Mouse (Mus musculus) heart, adult 2 months (tissue): Measurements from ENCODE around the gene Aldoc. TPM values are rescaled to one million over a fixed set of nuclear protein-coding genes. Genes with fewer than 3 reads are reported as not detected.

Experiments
- DNase-seq, 2 experiments: peaks; one replicate each; pipeline ENCODE4 v3.0.0; 2021
- H3K27ac ChIP-seq: fragments of 200-600 bp; 2 replicates; pipeline ENCODE4 v1.8.1; 2022
- H3K27me3 ChIP-seq: fragments of 200-500 bp; 2 replicates; pipeline ENCODE4 v1.6.1; 2012; ENCODE audit warnings: mild to moderate bottlenecking, low read length, inconsistent platforms, mixed read lengths; ENCODE audit not compliant: control insufficient read depth, insufficient read depth
- H3K36me3 ChIP-seq: fragments of 200-500 bp; 2 replicates; pipeline ENCODE4 v1.6.1; 2012; ENCODE audit warnings: low read length, inconsistent platforms; ENCODE audit not compliant: control insufficient read depth, insufficient read depth
- H3K4me1 ChIP-seq: fragments of 200-500 bp; 2 replicates; pipeline ENCODE4 v1.6.1; 2011; ENCODE audit warnings: low read length; ENCODE audit not compliant: control insufficient read depth, insufficient read depth
- H3K4me3 ChIP-seq: fragments of 200-600 bp; 2 replicates; pipeline ENCODE4 v1.8.1; 2022
- H3K79me2 ChIP-seq: fragments of 200-500 bp; replicated peaks from 2 replicates; pipeline ENCODE4 v1.6.1; 2012; ENCODE audit warnings: mild to moderate bottlenecking, inconsistent platforms, low read length, moderate library complexity, mixed read lengths; ENCODE audit not compliant: control insufficient read depth, insufficient read depth
- H3K9ac ChIP-seq: fragments of 200-500 bp; 2 replicates; pipeline ENCODE4 v1.6.1; 2012; ENCODE audit warnings: low read depth, mild to moderate bottlenecking, control low read depth, inconsistent platforms, low read length, mixed read lengths
- CTCF ChIP-seq: fragments of 200-600 bp; IDR thresholded peaks from 2 replicates; pipeline ENCODE4 v1.8.1; 2022; ENCODE audit warnings: antibody characterized with exemption, mild to moderate bottlenecking, moderate library complexity
- EP300 ChIP-seq: fragments of 200-500 bp; IDR thresholded peaks from 2 replicates; pipeline ENCODE4 v1.6.1; 2011; ENCODE audit warnings: low read depth, low read length, control low read depth; ENCODE audit not compliant: insufficient read depth
- POLR2A ChIP-seq: fragments of 200-500 bp; IDR thresholded peaks from 2 replicates; pipeline ENCODE4 v1.6.1; 2011; ENCODE audit warnings: mild to moderate bottlenecking, low read depth, low read length, control low read depth; ENCODE audit not compliant: insufficient read depth
- WGBS: fragments of 180-500 bp; shearing (Covaris S2); methylation state at CpG from one replicate; pipeline ENCODE4 v1.1.7; 2018; 5-methylcytosine and 5-hydroxymethylcytosine counted together
- intact Hi-C: fragments of 180-260 bp; cut with DNase I; formaldehyde crosslinking; loops from one replicate; pipeline ENCODE4 v1.15.1; 2025
- polyA plus RNA-seq: library from polyadenylated mRNA; depleted of rRNA; stranded (reverse); fragments of >200 nt; gene quantifications from 2 replicates; pipeline ENCODE4 v1.2.3, GENCODE M21; 2012; rRNA removed
- total RNA-seq, 2 experiments: library from RNA; stranded (reverse); gene quantifications; 2 replicates each; pipeline ENCODE4 v1.2.3; 2021

Gene Aldoc
- total and polyA plus RNA-seq, 3 experiments, result 0.45 to 0.80 (median 0.73) TPM

DNA sequence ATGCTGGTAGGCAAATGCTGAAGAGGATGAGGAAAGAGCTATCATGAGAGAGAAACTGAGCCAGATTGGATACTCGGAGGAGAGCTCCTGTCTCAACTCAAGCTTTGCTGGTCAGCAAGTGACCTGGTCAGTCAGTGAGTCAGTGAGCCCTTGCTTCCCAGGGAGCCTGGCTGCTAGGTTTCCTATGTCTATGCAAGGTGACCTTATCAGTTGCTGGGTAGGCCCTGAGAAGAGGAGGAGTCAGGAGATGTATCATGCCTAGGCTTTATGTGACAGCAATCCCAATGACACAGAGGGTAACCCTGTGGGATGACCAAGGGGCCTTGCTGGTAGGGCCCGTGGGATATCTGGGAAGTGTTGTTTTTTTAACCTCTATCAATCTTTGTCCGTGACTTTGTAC, 49.4 kb downstream of the Aldoc start:
- 55% methylated on average over 3 of the region's 3 CpGs for WGBS
- Histone ChIP-seq H3K27ac (no peak overlapping the region), H3K4me3 (no peak overlapping the region), H3K27me3 (no peaks in the 10 kb centered on the region), H3K4me1 (no peaks in the 10 kb centered on the region), H3K9ac (no peak overlapping the region), H3K79me2 (no peaks in the 10 kb centered on the region), H3K36me3 (no peaks in the 10 kb centered on the region)
- TF ChIP-seq EP300, result no peak
- TF ChIP-seq POLR2A, result no peak
- TF ChIP-seq CTCF, result no peak
- DNase-seq, result no peak
- intact Hi-C loops, result no loop called here

DNA sequence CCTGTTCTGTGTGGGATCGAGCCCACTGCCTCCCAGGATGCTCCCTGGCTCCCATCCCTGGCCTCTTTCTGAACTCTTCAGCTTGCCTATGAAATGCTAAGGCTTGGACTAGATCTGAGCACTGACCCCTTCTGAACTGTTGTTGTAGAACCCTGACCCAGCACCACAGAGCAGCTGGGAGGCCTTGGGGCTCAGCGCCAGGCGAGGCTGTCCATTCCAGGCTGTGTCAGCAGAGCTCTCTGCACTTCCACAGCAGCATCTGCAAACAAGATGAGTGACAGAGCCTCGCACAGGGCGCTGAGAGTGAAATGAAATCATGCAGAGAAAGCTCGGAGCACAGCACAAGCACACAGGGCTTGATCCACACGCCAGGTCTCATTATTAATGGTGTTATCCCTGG, 49.8 kb downstream of the Aldoc start:
- 71% methylated on average over 7 of the region's 7 CpGs for WGBS
- no peak for DNase-seq
- no peaks in the 10 kb centered on the region for H3K79me2 ChIP-seq
- H3K27ac ChIP-seq, result no peak overlapping the region
- intact Hi-C loops, result no loop called here
- no peaks in the 10 kb centered on the region for H3K27me3 ChIP-seq
- no peak for TF ChIP-seq EP300
- no peak for TF ChIP-seq CTCF
- TF ChIP-seq POLR2A, result no peak
- H3K4me1 ChIP-seq, result no peaks in the 10 kb centered on the region
- H3K36me3 ChIP-seq, result no peaks in the 10 kb centered on the region
- no peak overlapping the region for H3K9ac ChIP-seq
- no peak overlapping the region for H3K4me3 ChIP-seq

DNA sequence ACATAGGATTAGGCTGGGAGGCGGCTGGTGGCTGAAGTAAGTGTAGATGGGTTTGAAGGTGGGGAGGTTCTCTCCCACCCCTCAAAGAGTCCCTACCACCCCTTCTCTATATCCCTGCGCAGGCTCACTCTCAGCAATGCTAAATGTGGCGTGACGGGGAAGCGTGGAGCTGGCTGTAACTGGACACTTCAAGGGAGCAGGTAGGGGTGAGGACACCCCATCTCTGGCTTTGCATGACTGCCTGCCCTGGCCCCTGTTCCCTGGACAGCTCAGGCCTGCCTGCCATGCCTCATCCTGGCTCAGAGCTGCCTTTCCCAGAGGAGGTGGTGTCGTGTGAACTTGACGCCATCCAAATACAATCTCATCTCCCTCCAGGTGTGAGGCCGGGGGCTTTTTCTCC, 51.4 kb downstream of the Aldoc start:
- WGBS, result 88% methylated on average over 8 of the region's 8 CpGs
- H3K27me3 ChIP-seq, result no peaks in the 10 kb centered on the region; the same call in 1 of the 2 replicates
- no peaks in the 10 kb centered on the region for H3K79me2 ChIP-seq
- H3K9ac ChIP-seq, result no peak overlapping the region
- TF ChIP-seq POLR2A, result no peak
- no peak for TF ChIP-seq CTCF
- no peak for TF ChIP-seq EP300
- H3K4me3 ChIP-seq, result no peak overlapping the region
- H3K36me3 ChIP-seq, result no peaks in the 10 kb centered on the region
- no peaks in the 10 kb centered on the region for H3K4me1 ChIP-seq
- no peak for DNase-seq
- H3K27ac ChIP-seq, result no peak overlapping the region
- intact Hi-C loops, result no loop called here

Other genes starting within 250 kb of the Aldoc start
- gene Eral1, start 242.6 kb upstream of the Aldoc start, total RNA-seq, result 10 to 100 TPM; 25.0 to 28.2 TPM
- 34.9 and 42.4 TPM in 2 replicates for gene Eral1, start 242.6 kb upstream of the Aldoc start, polyA plus RNA-seq
- gene Fam222b, start 228.3 kb upstream of the Aldoc start, total RNA-seq, result 10 to 100 TPM; 10.4 to 11.4 TPM
- gene Fam222b, start 228.3 kb upstream of the Aldoc start, polyA plus RNA-seq, result 11.9 and 12.6 TPM in 2 replicates
- gene Traf4, start 157.4 kb upstream of the Aldoc start, total RNA-seq, result 1 to 10 TPM; 3.7 to 6.0 TPM
- 11.2 and 13.4 TPM in 2 replicates for gene Traf4, start 157.4 kb upstream of the Aldoc start, polyA plus RNA-seq
- 1 to 10 TPM; 1.6 to 2.5 TPM for gene Nek8, start 146.3 kb upstream of the Aldoc start, total RNA-seq
- 7.0 and 7.6 TPM in 2 replicates for gene Nek8, start 146.3 kb upstream of the Aldoc start, polyA plus RNA-seq
- 1 to 10 TPM; 5.4 to 5.7 TPM for gene Tlcd1, start 146.3 kb upstream of the Aldoc start, total RNA-seq
- 15.7 and 17.3 TPM in 2 replicates for gene Tlcd1, start 146.3 kb upstream of the Aldoc start, polyA plus RNA-seq
- gene Rpl23a, start 139.4 kb upstream of the Aldoc start, total RNA-seq, result 100 to 1,000 TPM; 801 to 911 TPM
- 155 and 253 TPM in 2 replicates for gene Rpl23a, start 139.4 kb upstream of the Aldoc start, polyA plus RNA-seq
- 1 to 10 TPM; 8.2 to 9.8 TPM for gene Rab34, start 134.5 kb upstream of the Aldoc start, total RNA-seq
- 17.2 and 17.5 TPM in 2 replicates for gene Rab34, start 134.5 kb upstream of the Aldoc start, polyA plus RNA-seq
- under 1 TPM; 0.70 to 0.75 TPM for gene Proca1, start 129.6 kb upstream of the Aldoc start, total RNA-seq
- gene Proca1, start 129.6 kb upstream of the Aldoc start, polyA plus RNA-seq, result 0.26 and 0.80 TPM in 2 replicates
- gene Sdf2, start 77.2 kb upstream of the Aldoc start, total RNA-seq, result 10 to 100 TPM; 46.5 to 52.5 TPM
- gene Sdf2, start 77.2 kb upstream of the Aldoc start, polyA plus RNA-seq, result 71.9 and 91.9 TPM in 2 replicates
- 10 to 100 TPM; 29.5 to 32.1 TPM for gene Supt6, start 77.0 kb upstream of the Aldoc start, total RNA-seq
- gene Supt6, start 77.0 kb upstream of the Aldoc start, polyA plus RNA-seq, result 12.2 and 13.1 TPM in 2 replicates
- 100 to 1,000 TPM; 173 to 209 TPM for gene 2610507B11Rik, start 61.2 kb upstream of the Aldoc start, total RNA-seq
- 74.7 and 141 TPM in 2 replicates for gene 2610507B11Rik, start 61.2 kb upstream of the Aldoc start, polyA plus RNA-seq
- gene BC030499, start 32.1 kb upstream of the Aldoc start, total RNA-seq, result under 1 TPM; 0.65 to 0.75 TPM
- gene BC030499, start 32.1 kb upstream of the Aldoc start, polyA plus RNA-seq, result 0.37 and 0.88 TPM in 2 replicates
- under 1 TPM; 0.27 to 0.42 TPM for gene Spag5, start 21.4 kb upstream of the Aldoc start, total RNA-seq
- 0.64 and 0.94 TPM in 2 replicates for gene Spag5, start 21.4 kb upstream of the Aldoc start, polyA plus RNA-seq
- gene Pigs, start 5.4 kb downstream of the Aldoc start, total RNA-seq, result 10 to 100 TPM; 20.7 to 25.4 TPM
- gene Pigs, start 5.4 kb downstream of the Aldoc start, polyA plus RNA-seq, result 39.7 and 47.1 TPM in 2 replicates
- gene Unc119, start 20.5 kb downstream of the Aldoc start, total RNA-seq, result 1 to 10 TPM; 4.6 to 4.9 TPM
- gene Unc119, start 20.5 kb downstream of the Aldoc start, polyA plus RNA-seq, result 16.8 and 17.8 TPM in 2 replicates
- gene Foxn1, start 63.6 kb downstream of the Aldoc start, total RNA-seq, result not detected
- not detected in 2 replicates for gene Foxn1, start 63.6 kb downstream of the Aldoc start, polyA plus RNA-seq
- gene Slc13a2, start 99.2 kb downstream of the Aldoc start, total RNA-seq, result not detected
- 0.23 TPM in 1 of 2 replicates, not detected in the other for gene Slc13a2, start 99.2 kb downstream of the Aldoc start, polyA plus RNA-seq
- gene Slc46a1, start 142.7 kb downstream of the Aldoc start, total RNA-seq, result 1 to 10 TPM; 1.7 to 3.0 TPM
- gene Slc46a1, start 142.7 kb downstream of the Aldoc start, polyA plus RNA-seq, result 7.8 and 8.5 TPM in 2 replicates
- gene Sarm1, start 174.8 kb downstream of the Aldoc start, total RNA-seq, result under 1 TPM; 0.45 to 0.52 TPM
- 0.23 and 0.32 TPM in 2 replicates for gene Sarm1, start 174.8 kb downstream of the Aldoc start, polyA plus RNA-seq
- 10 to 100 TPM; 21.6 to 24.6 TPM for gene Vtn, start 176.1 kb downstream of the Aldoc start, total RNA-seq
- gene Vtn, start 176.1 kb downstream of the Aldoc start, polyA plus RNA-seq, result 44.6 and 68.2 TPM in 2 replicates
- not detected for gene Sebox, start 180.5 kb downstream of the Aldoc start, total RNA-seq
- 0.20 TPM in 1 of 2 replicates, not detected in the other for gene Sebox, start 180.5 kb downstream of the Aldoc start, polyA plus RNA-seq
- gene Tmem199, start 189.2 kb downstream of the Aldoc start, total RNA-seq, result 10 to 100 TPM; 11.3 to 11.5 TPM
- 7.9 and 14.0 TPM in 2 replicates for gene Tmem199, start 189.2 kb downstream of the Aldoc start, polyA plus RNA-seq
- gene Poldip2, start 189.2 kb downstream of the Aldoc start, total RNA-seq, result 100 to 1,000 TPM; 127 to 140 TPM
- gene Poldip2, start 189.2 kb downstream of the Aldoc start, polyA plus RNA-seq, result 102 and 151 TPM in 2 replicates
- 10 to 100 TPM; 38.2 to 40.1 TPM for gene Tnfaip1, start 213.4 kb downstream of the Aldoc start, total RNA-seq
- gene Tnfaip1, start 213.4 kb downstream of the Aldoc start, polyA plus RNA-seq, result 36.0 and 51.1 TPM in 2 replicates
- 10 to 100 TPM; 37.6 to 40.6 TPM for gene Ift20, start 213.4 kb downstream of the Aldoc start, total RNA-seq
- gene Ift20, start 213.4 kb downstream of the Aldoc start, polyA plus RNA-seq, result 34.6 and 39.4 TPM in 2 replicates
- gene Tmem97, start 227.8 kb downstream of the Aldoc start, total RNA-seq, result 1 to 10 TPM; 5.2 to 6.1 TPM
- 6.4 and 6.8 TPM in 2 replicates for gene Tmem97, start 227.8 kb downstream of the Aldoc start, polyA plus RNA-seq